ENCODE assay signal across 11 mouse cellular contexts in the genomic region with DNA sequence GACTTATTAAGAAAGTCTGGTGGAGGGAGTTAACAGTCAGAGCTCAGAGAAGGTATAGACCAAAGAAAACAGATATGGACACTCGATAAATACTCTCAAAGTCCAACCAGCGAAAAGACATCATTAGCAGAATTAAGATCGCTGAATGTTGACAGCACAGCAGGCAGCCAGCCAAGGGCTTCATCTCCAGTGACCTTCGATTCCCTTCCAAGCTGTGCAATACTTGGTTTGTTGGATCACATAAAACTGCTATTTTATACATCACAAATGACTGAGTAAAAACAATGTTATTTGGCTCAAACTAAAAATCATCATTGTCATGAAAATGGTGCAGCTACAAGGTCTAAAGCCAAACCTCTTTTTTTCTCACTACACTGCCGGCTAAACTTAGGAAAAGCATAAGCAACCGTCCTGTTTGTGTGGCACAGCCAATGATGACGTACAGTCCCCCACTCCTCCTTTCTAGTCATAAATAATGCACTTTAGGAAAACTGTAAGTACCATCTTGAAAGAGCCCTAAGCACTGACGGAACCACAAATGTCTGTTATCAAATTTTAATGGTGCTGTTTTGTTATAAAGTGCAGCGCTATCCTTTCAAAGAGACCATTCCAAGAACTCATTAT. TPM values are rescaled to one million over a fixed set of nuclear protein-coding genes. Genes with fewer than 3 reads are reported as not detected.
DNase-seq lines count a peak whose midpoint lies in the region; ATAC-seq and TF ChIP-seq lines count a peak whose summit lies in the region.
"Had no signal": no experiment of that assay in that cellular context is flagged by ENCODE, and none has a peak within 500 bp of the region (broad histone marks: within the 10 kb centered on the region; RNA-seq: fewer than 3 reads in every experiment).

No protein-coding gene starts in this region.

- no peak overlapping the region for H3K4me3 ChIP-seq in kidney, embryonic 15.5 days (replicated peaks)
- no peak overlapping the region for H3K4me3 ChIP-seq in stomach, embryonic 15.5 days (replicated peaks)
- no peak overlapping the region for H3K4me3 ChIP-seq in thymus, adult 2 months (ENCODE audit: control insufficient read depth, insufficient read depth, low read length)
- H3K4me3 ChIP-seq: intestine, embryonic 15.5 days; midbrain, embryonic 12.5 days had no signal

- no peak overlapping the region for H3K4me2 ChIP-seq in kidney, embryonic 15.5 days
- no peak overlapping the region for H3K4me2 ChIP-seq in stomach, embryonic 15.5 days
- H3K4me2 ChIP-seq: intestine, embryonic 15.5 days; midbrain, embryonic 12.5 days had no signal

- H3K27me3 ChIP-seq in kidney, embryonic 15.5 days = no peaks in the 10 kb centered on the region
- no peaks in the 10 kb centered on the region for H3K27me3 ChIP-seq in stomach, embryonic 15.5 days (replicated peaks)
- no peaks in the 10 kb centered on the region for H3K27me3 ChIP-seq in thymus, adult 2 months (ENCODE audit: control insufficient read depth, insufficient read depth, low read length)
- H3K27me3 ChIP-seq: intestine, embryonic 15.5 days; midbrain, embryonic 12.5 days had no signal

- H3K27ac ChIP-seq in kidney, embryonic 15.5 days = peak overlapping the region; percentile 56; the same call in 1 of the 2 replicates
- H3K27ac ChIP-seq in stomach, embryonic 15.5 days = peak overlapping the region; percentile 41
- H3K27ac ChIP-seq in thymus, adult 2 months (ENCODE audit: control insufficient read depth, insufficient read depth, low read length) = no peak overlapping the region
- H3K27ac ChIP-seq: intestine, embryonic 15.5 days; midbrain, embryonic 12.5 days had no signal

- no peaks in the 10 kb centered on the region for H3K36me3 ChIP-seq in kidney, embryonic 15.5 days
- H3K36me3 ChIP-seq in stomach, embryonic 15.5 days = no peaks in the 10 kb centered on the region
- H3K36me3 ChIP-seq in thymus, adult 2 months (ENCODE audit: control insufficient read depth, insufficient read depth, low read length) = no peaks in the 10 kb centered on the region
- H3K36me3 ChIP-seq: intestine, embryonic 15.5 days; midbrain, embryonic 12.5 days had no signal

- TF ChIP-seq CTCF in thymus, adult 2 months (IDR thresholded peaks at IDR 0.05; ENCODE audit: borderline replicate concordance, control insufficient read depth, extremely low read depth, insufficient read depth, low read length, poor library complexity) = no peak

- no peak for TF ChIP-seq POLR2A in thymus, adult 2 months (IDR thresholded peaks at IDR 0.05; ENCODE audit: control insufficient read depth, extremely low read depth, insufficient read depth, low read length, poor library complexity)

- WGBS in kidney, embryonic 15.5 days = 49% methylated on average over 9 of the region's 9 CpGs
- 55% methylated on average over 9 of the region's 9 CpGs for WGBS in stomach, embryonic 15.5 days
- 97% methylated on average over 9 of the region's 9 CpGs for WGBS in thymus, adult 2 months

- DNase-seq in gastrocnemius, postnatal 14 days = peak; percentile 13
- no peak for DNase-seq in gastrocnemius, postnatal 25 days
- DNase-seq in ovary, adult 18-20 months (ENCODE audit: low spot score) = peak; percentile 37
- no peak for DNase-seq in ovary, postnatal 10 days (ENCODE audit: low spot score)
- DNase-seq in B cell, adult 2 months = no peak
- no peak for DNase-seq in thymus, adult 2 months
- DNase-seq: forebrain, postnatal 0 days had no signal

- peaks cover 9% of the 10 kb centered on the region; the same call in 1 of the 2 replicates for H3K4me1 ChIP-seq in kidney, embryonic 15.5 days
- no peaks in the 10 kb centered on the region for H3K4me1 ChIP-seq in stomach, embryonic 15.5 days
- H3K4me1 ChIP-seq in thymus, adult 2 months (replicated peaks; ENCODE audit: control insufficient read depth, insufficient read depth, low read length) = no peaks in the 10 kb centered on the region
- H3K4me1 ChIP-seq: intestine, embryonic 15.5 days; midbrain, embryonic 12.5 days had no signal

- H3K9me3 ChIP-seq in kidney, embryonic 15.5 days (replicated peaks) = no peaks in the 10 kb centered on the region
- H3K9me3 ChIP-seq in stomach, embryonic 15.5 days = no peaks in the 10 kb centered on the region
- H3K9me3 ChIP-seq: intestine, embryonic 15.5 days; midbrain, embryonic 12.5 days had no signal

- H3K9ac ChIP-seq in kidney, embryonic 15.5 days = no peak overlapping the region
- H3K9ac ChIP-seq in stomach, embryonic 15.5 days = no peak overlapping the region
- H3K9ac ChIP-seq: forebrain, postnatal 0 days; intestine, embryonic 15.5 days; midbrain, embryonic 12.5 days had no signal

- intact Hi-C loops in gastrocnemius, postnatal 14 days (cut with DNase I; ENCODE audit: low total_unique reads) = loop anchor here (10.0 kb wide), 1 partner anchor 115 kb away; no protein-coding TSS in a partner anchor

- ATAC-seq in kidney, embryonic 15.5 days (replicated peaks; ENCODE audit: low FRiP score) = no peak
- ATAC-seq in stomach, embryonic 15.5 days (ENCODE audit: insufficient read depth, low FRiP score, low read depth) = no peak
- ATAC-seq: forebrain, postnatal 0 days; intestine, embryonic 15.5 days had no signal

RNA-seq across cellular contexts. Expression of a gene that starts 34.8 kb away (rescaled TPM):
- 10 to 100 TPM; 54.1 to 54.3 TPM for total RNA-seq in gastrocnemius, postnatal 14 days (2021)
- 10 to 100 TPM; 61.5 to 67.5 TPM for total RNA-seq in gastrocnemius, postnatal 25 days (2021)
- 128 TPM in 2 replicates for polyA plus RNA-seq in kidney, embryonic 15.5 days (2015; fragmentation: Nextera tagmentation; extraction: Ambion mirVana)
- 104 and 114 TPM in 2 replicates for polyA plus RNA-seq in stomach, embryonic 15.5 days (2015; fragmentation: Nextera tagmentation; extraction: Ambion mirVana)
- polyA plus RNA-seq in thymus, adult 2 months (2012; rRNA removed) = 56.2 and 61.4 TPM in 2 replicates

RNA-seq across cellular contexts. Expression of a gene that starts 41.8 kb away (rescaled TPM):
- not detected for total RNA-seq in gastrocnemius, postnatal 14 days (2021)
- total RNA-seq in gastrocnemius, postnatal 25 days (2021) = not detected
- 42.4 and 48.6 TPM in 2 replicates for polyA plus RNA-seq in kidney, embryonic 15.5 days (2015; fragmentation: Nextera tagmentation; extraction: Ambion mirVana)
- 2.3 and 2.9 TPM in 2 replicates for polyA plus RNA-seq in stomach, embryonic 15.5 days (2015; fragmentation: Nextera tagmentation; extraction: Ambion mirVana)
- 2.3 and 4.6 TPM in 2 replicates for polyA plus RNA-seq in thymus, adult 2 months (2012; rRNA removed)
- total RNA-seq: forebrain, postnatal 0 days had no signal
- polyA plus RNA-seq: midbrain, embryonic 12.5 days had no signal

Comparison
In these comparisons a context has a peak if more than half of its experiments do, and no peak if none do; other contexts are left out.
1. DNase-seq: peak in gastrocnemius, postnatal 14 days (single experiment) and ovary, adult 18-20 months (single experiment); none in gastrocnemius, postnatal 25 days (single experiment), ovary, postnatal 10 days (single experiment), B cell, adult 2 months (0 of 2) and thymus, adult 2 months (single experiment).